Mouse (Mus musculus): ENCODE measurements at regions not wholly inside any gene's neighbourhood (a gene's known extent, or its start where the extent isn't known, plus 50 kb on each side); places are given as distances from the start of the nearest gene placed in this dataset.

- TF ChIP-seq CTCF (IDR thresholded peaks at IDR 0.05; ENCODE audit: low read depth, low read length) = no peak
- TF ChIP-seq POLR2A (IDR thresholded peaks at IDR 0.05; ENCODE audit: extremely low read depth, insufficient read depth, low read length) = no peak
Observed at GRCm38 (mm10) chr2:116299551-116299950, 233.9 kb upstream of the Meis2 start.
